Mouse (Mus musculus): Measurements from ENCODE around the gene Usp30.

Usp30 gene

GRCm38 (mm10) chr5:114066601-114067000, 1.3 kb downstream of the Usp30 start:
- in situ Hi-C loops (cut with MboI, MseI) = no loop called here

DNA sequence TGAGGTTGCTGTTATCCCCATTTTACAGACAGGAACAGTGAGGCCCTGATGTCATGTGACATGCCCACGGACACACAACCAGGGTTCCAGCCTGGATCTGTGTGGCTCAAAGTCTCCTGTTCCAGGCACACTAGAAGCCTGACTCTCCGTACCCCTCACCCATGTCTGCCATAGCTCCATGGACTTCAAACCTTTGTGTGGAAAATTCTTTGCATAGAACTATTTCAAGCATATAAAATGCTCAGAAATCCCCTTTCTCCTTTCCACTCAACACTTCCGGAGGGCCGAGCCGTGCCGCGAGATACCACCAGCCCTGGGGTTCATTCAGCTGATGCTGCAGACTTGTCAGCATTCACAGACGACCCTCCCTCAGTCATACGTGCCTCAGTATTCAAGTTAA, 2.3 kb downstream of the Usp30 start:
- in situ Hi-C loops (cut with MboI, MseI) = no loop called here

DNA sequence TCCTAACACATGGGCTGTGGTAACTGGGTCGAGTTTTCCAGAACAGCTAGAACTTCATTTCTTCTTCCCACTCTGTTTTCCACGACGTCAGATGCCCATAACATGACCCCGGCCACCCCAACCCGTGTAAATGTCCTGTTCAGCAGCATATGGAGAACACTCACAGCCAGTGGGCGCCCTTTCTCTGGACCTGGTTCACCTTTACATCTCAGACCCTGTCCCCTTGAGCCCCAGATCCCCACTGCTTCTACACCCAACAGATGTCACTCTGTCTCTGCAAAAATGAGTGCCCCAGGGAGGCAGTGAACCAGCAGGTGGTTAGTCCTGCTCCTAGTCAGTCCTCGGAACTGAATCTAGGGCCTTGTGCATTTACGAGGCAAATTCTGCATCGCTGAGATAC, 2.7 kb downstream of the Usp30 start:
- in situ Hi-C loops (cut with MboI, MseI) = no loop called here

- in situ Hi-C loops (cut with MboI, MseI) = no loop called here
Measured at GRCm38 (mm10) chr5:114070858-114071257, 5.6 kb downstream of the Usp30 start.

- in situ Hi-C loops (cut with MboI, MseI) = no loop called here
Measured at GRCm38 (mm10) chr5:114072262-114072661, 7.0 kb downstream of the Usp30 start.

- in situ Hi-C loops (cut with MboI, MseI) = no loop called here
Measured at GRCm38 (mm10) chr5:114077009-114077408, 11.7 kb downstream of the Usp30 start.

DNA sequence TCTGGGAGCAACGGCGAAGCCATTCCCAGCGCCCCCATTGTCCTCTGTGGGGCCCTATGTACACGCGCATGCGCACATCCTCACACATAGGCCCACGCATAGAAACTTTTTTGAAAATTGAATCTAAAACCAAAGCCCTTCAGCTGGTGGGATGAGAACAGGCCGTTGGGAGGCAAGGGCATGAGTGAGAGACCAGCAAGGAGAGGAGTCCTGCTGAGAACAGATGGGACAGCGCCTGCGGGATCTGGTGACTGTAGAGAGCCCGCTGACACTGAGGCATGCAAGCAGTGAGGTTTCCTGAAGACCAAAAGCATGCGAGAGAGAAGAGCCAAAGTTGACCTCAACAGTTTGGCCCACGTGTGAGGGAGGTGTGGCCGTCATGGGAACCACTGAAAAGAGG, 20.2 kb downstream of the Usp30 start:
- in situ Hi-C loops (cut with MboI, MseI) = no loop called here

DNA sequence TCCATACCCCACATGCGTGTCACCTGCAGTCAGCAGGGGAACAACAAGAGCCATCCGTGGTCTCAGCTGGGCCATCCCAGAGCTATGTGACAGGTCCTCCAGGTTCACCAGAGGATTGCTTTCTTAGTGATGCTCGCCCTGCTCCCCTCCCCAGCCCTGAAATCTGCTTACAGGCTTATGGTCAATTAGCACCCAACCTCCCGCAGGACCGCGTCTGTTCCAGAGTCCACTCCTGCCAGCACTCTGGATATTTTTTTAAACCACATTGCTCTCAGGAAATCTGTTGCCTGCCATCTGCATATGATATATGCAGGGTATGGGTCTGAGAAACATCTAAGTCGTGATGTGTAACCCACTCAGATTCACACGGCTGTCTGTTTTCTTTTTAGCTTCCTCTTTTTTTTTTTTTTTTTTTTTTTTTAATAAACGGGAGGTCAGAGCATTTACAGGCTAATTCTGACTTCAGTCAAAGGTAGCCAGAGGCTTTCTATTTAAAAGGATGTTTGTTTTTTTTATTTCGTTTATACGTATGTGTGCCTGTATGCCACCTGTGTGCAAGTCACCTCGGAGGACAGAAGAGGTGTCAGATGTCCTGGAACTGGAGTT, 22.7 kb downstream of the Usp30 start:
- in situ Hi-C loops (cut with MboI, MseI) = no loop called here

GRCm38 (mm10) chr5:114090421-114091013, 25.3 kb downstream of the Usp30 start:
- in situ Hi-C loops (cut with MboI, MseI) = no loop called here

- in situ Hi-C loops (cut with MboI, MseI) = no loop called here
Measured at GRCm38 (mm10) chr5:114091057-114091807, 26.0 kb downstream of the Usp30 start, which contains the start of gene Svop. Gene Svop, minus strand, starts transcription at chr5:114091570.

- in situ Hi-C loops (cut with MboI, MseI) = no loop called here
Measured at GRCm38 (mm10) chr5:114099709-114100389, 34.6 kb downstream of the Usp30 start.

DNA sequence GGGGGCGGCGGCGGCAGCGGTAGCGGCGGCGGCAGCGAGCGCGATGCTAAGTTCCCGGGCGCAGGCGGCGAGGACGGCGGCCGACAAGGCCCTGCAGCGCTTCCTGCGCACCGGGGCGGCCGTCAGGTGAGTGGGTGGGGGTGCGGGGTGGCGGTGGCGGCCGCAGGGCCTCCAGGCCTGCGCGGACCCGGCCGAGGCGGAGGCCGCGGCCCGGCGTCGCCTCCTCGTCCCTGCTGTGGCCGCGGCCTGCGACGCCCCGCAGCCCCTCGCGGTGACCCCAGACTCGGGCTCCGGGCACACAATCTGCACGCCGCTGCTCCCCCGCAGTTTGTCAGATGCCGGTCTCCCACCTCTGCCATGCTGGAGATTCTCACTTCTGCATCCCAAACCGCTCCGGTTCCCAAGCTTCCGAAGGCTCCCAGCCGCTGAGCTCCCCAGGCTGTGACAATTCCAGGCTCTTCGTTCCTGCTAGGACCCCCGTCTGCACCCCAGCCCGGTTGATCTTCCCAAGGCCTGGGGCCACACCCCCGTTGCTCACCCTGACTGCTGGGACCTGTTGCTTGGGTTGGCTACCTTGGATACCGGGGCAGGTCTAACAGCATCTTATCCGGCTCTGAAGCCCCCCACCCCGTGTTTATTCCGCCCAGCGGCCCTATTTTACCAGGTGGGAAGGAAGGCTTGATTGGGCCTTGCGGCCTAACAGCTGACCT, 35.3 kb downstream of the Usp30 start:
- in situ Hi-C loops (cut with MboI, MseI) = no loop called here

- in situ Hi-C loops (cut with MboI, MseI) = no loop called here
Measured at GRCm38 (mm10) chr5:114101873-114102272, 36.6 kb downstream of the Usp30 start.

DNA sequence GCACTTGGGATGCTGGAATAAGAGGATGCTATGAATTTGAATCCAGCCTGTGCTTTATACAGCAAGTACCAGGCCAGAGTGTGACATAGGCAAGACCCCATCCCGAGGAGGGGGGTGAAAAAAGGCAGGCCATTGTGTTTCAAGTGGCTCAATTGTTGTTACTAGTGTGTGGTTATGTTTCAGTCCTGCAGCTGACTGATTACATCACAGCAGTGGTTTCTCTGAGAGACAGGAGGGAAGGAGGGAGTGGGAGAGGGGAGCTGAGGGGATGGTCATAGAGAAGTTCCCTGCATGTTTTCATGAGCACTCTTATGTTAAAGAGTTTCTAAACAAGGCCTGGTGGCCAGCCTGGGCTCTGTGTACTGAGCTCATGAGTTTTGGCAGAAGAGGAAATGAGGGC, 37.5 kb downstream of the Usp30 start:
- in situ Hi-C loops (cut with MboI, MseI) = no loop called here

- in situ Hi-C loops (cut with MboI, MseI) = no loop called here
Measured at GRCm38 (mm10) chr5:114106391-114106935, 41.2 kb downstream of the Usp30 start.

- in situ Hi-C loops (cut with MboI, MseI) = no loop called here
Measured at GRCm38 (mm10) chr5:114113334-114113733, 48.1 kb downstream of the Usp30 start.

- in situ Hi-C loops (cut with MboI, MseI) = no loop called here
Measured at GRCm38 (mm10) chr5:114115030-114115429, 49.8 kb downstream of the Usp30 start.

DNA sequence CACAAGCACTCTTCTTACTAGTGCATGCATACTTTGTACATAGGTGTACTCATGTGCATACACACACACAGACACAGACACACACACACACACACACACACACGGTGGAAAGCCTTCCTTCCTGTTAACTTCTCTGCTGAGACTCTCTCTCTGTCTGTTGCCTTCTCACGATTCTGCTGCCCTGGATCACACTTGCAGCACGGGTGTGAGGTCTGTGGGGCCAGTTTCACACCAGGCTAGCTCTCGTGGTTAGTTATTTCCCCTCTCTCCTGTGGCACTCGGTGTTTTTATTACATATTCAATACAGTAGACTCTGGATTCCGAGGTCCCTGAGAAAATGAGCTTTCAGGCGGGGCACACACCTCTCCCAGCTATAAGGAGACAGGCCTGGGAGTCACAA, 51.3 kb downstream of the Usp30 start:
- in situ Hi-C loops (cut with MboI, MseI) = no loop called here

DNA sequence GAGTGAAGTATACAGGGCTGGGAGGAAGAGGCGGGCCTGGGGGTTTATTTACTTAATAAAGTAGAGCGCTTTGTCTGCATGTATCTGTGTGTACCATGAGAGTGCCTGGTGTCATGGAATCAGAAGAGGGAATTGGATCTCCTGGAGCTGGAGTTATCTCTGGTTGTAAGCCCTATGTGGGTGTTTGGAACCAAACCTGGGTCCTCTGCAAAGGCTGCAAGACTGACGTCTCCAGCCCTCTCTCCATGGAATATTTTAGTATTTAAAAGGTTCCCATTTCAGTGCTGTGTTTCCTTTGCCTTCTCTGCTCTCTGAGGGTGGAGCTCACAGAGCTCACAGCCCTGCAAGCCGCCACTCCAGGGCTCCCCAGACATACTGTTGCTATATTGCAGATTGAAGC, 54.5 kb downstream of the Usp30 start:
- in situ Hi-C loops (cut with MboI, MseI) = no loop called here

- in situ Hi-C loops (cut with MboI, MseI) = no loop called here
Measured at GRCm38 (mm10) chr5:114126008-114126407, 60.7 kb downstream of the Usp30 start.

GRCm38 (mm10) chr5:114126499-114127244, 61.4 kb downstream of the Usp30 start:
- in situ Hi-C loops (cut with MboI, MseI) = no loop called here

Data from T-helper 2 cell (primary cell).